Mouse (Mus musculus): ENCODE results near the gene Smco3.

DNA sequence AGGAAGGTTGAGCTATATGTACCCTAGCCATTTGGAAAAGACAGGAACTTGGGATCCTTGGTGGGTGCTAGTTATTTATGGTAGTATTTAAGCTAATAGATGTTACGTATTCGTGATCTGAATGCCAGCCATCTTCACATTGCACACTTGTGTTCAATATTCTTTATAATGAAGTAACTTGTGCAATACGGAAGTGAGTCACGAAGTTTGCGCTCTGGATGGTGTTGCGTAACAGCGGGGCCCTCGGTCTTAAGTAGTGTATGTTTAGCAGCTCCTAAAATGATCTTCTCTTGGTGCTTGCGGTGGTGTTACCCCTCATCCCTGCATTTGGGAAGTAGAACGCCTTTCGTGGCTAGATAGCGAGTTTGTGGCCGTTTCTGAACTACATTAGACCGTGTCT lies 26.2 kb downstream of the Smco3 start:
- no peak for TF ChIP-seq CTCF (IDR thresholded peaks at IDR 0.05; ENCODE audit: low read depth, low read length)
- no peak for TF ChIP-seq GATA1 (IDR thresholded peaks at IDR 0.05; ENCODE audit: borderline replicate concordance, low read length)
- TF ChIP-seq POLR2AphosphoS5 (IDR thresholded peaks at IDR 0.05; ENCODE audit: insufficient replicate concordance, low read depth, low read length): no peak
- TF ChIP-seq TAL1 (conservative IDR thresholded peaks at IDR 0.05; ENCODE audit: low read depth, low read length): no peak

Data from G1E (cell line).